14 mouse cellular contexts compared by ENCODE assay signal in the genomic region with DNA sequence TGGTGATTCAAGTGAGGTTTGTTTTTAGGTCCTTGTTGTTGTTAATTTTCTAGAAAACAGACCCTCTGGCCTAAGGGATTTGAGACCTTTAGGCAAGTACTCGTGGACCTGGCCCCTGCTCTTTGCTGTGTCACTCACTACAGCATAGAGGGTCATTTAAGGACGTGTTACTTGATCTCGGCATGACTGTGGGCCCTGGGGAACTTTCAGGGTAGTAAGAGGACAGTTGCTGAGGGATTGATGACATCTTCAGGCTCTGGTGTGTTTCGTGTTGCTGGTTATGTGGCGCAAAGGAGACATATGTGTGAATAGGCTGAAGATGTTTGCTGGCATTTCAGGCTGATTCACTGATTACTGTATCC. TPM values are rescaled to one million over a fixed set of nuclear protein-coding genes. Genes with fewer than 3 reads are reported as not detected.
A peak's percentile ranks its signal among the peaks of the same experiment; 100 is the strongest.
DNase-seq lines count a peak whose midpoint lies in the region; ATAC-seq and TF ChIP-seq lines count a peak whose summit lies in the region.
"Had no signal": no experiment of that assay in that cellular context is flagged by ENCODE, and none has a peak within 500 bp of the region (broad histone marks: within the 10 kb centered on the region; RNA-seq: fewer than 3 reads in every experiment).

No protein-coding gene starts in this region.

- H3K27me3 ChIP-seq in heart, embryonic 10.5 days (ENCODE audit: insufficient read depth, poor library complexity, severe bottlenecking) = no peaks in the 10 kb centered on the region
- H3K27me3 ChIP-seq in lung, embryonic 14.5 days (ENCODE audit: insufficient read depth, low read length) = no peaks in the 10 kb centered on the region
- no peaks in the 10 kb centered on the region for H3K27me3 ChIP-seq in stomach, embryonic 16.5 days (ENCODE audit: control insufficient read depth, insufficient read depth, low read length)
- H3K27me3 ChIP-seq: embryonic facial prominence, embryonic 13.5 days; megakaryocyte, embryonic 14.5 days had no signal

- no peak overlapping the region for H3K4me2 ChIP-seq in lung, embryonic 14.5 days
- H3K4me2 ChIP-seq in stomach, embryonic 16.5 days (ENCODE audit: low read depth, low read length) = no peak overlapping the region
- H3K4me2 ChIP-seq: embryonic facial prominence, embryonic 13.5 days had no signal

- H3K9ac ChIP-seq in lung, embryonic 14.5 days = no peak overlapping the region
- no peak overlapping the region for H3K9ac ChIP-seq in stomach, embryonic 16.5 days (ENCODE audit: low read length)
- H3K9ac ChIP-seq: embryonic facial prominence, embryonic 13.5 days had no signal

- no peak overlapping the region for H3K27ac ChIP-seq in heart, embryonic 10.5 days
- H3K27ac ChIP-seq in lung, embryonic 14.5 days (ENCODE audit: low read depth) = peak overlapping the region; percentile 46; the same call in 1 of the 2 replicates
- H3K27ac ChIP-seq in stomach, embryonic 16.5 days (ENCODE audit: low read length) = peak overlapping the region; percentile 40
- H3K27ac ChIP-seq: embryonic facial prominence, embryonic 13.5 days; forebrain, embryonic 10.5 days; hindbrain, embryonic 10.5 days had no signal

- no peak for TF ChIP-seq POLR2A in lung, adult 2 months (IDR thresholded peaks at IDR 0.05; ENCODE audit: borderline replicate concordance, extremely low read depth, low read depth, low read length)

- intact Hi-C loops in gastrocnemius, postnatal 14 days (cut with DNase I; ENCODE audit: low total_unique reads) = no loop called here
- intact Hi-C loops in left cerebral cortex, postnatal 10 days (cut with DNase I) = no loop called here

- 0 out of 2 replicates have a peak, but pooled peaks cover under 1% of the 10 kb centered on the region for H3K36me3 ChIP-seq in heart, embryonic 10.5 days
- H3K36me3 ChIP-seq in lung, embryonic 14.5 days (ENCODE audit: insufficient read depth) = no peaks in the 10 kb centered on the region
- H3K36me3 ChIP-seq in stomach, embryonic 16.5 days (ENCODE audit: control insufficient read depth, insufficient read depth, low read length) = no peaks in the 10 kb centered on the region

- no peak overlapping the region for H3K4me3 ChIP-seq in heart, embryonic 10.5 days
- H3K4me3 ChIP-seq in lung, embryonic 14.5 days (ENCODE audit: low read depth, low read length) = no peak overlapping the region
- no peak overlapping the region for H3K4me3 ChIP-seq in lung, adult 2 months (replicated peaks; ENCODE audit: extremely low read depth, low read depth, low read length)
- no peak overlapping the region for H3K4me3 ChIP-seq in stomach, embryonic 16.5 days (replicated peaks; ENCODE audit: low read length)
- H3K4me3 ChIP-seq: embryonic facial prominence, embryonic 13.5 days; forebrain, embryonic 10.5 days; hindbrain, embryonic 10.5 days had no signal

- H3K4me1 ChIP-seq in heart, embryonic 10.5 days = peaks cover 15% of the 10 kb centered on the region; the same call in 1 of the 2 replicates
- peaks cover 21% of the 10 kb centered on the region for H3K4me1 ChIP-seq in lung, embryonic 14.5 days (ENCODE audit: insufficient read depth)
- H3K4me1 ChIP-seq in lung, adult 2 months (ENCODE audit: control insufficient read depth, insufficient read depth, low read length) = peaks cover 6% of the 10 kb centered on the region; the same call in 1 of the 2 replicates
- peaks cover 29% of the 10 kb centered on the region for H3K4me1 ChIP-seq in stomach, embryonic 16.5 days (ENCODE audit: control insufficient read depth, insufficient read depth, low read length)

- DNase-seq in heart, postnatal 4 days = peak; percentile 12
- DNase-seq in heart, embryonic 10.5 days (ENCODE audit: low spot score) = no peak
- DNase-seq in lung, embryonic 14.5 days = no peak
- DNase-seq in lung, adult 2 months = no peak
- peak; percentile 44 for DNase-seq in gastrocnemius, postnatal 14 days
- no peak for DNase-seq in left cerebral cortex, postnatal 10 days (ENCODE audit: extremely low spot score in 1 of 2, low spot score in 2 of 2)
- DNase-seq: kidney, postnatal 25 days; thymus, adult 18-20 months had no signal

- H3K9me3 ChIP-seq in heart, embryonic 10.5 days = no peaks in the 10 kb centered on the region
- H3K9me3 ChIP-seq in lung, embryonic 14.5 days (ENCODE audit: low read depth, low read length) = no peaks in the 10 kb centered on the region
- H3K9me3 ChIP-seq in stomach, embryonic 16.5 days (replicated peaks; ENCODE audit: control insufficient read depth, low read length) = no peaks in the 10 kb centered on the region
- H3K9me3 ChIP-seq: embryonic facial prominence, embryonic 13.5 days; forebrain, embryonic 10.5 days; hindbrain, embryonic 10.5 days; megakaryocyte, embryonic 14.5 days had no signal

- peak; percentile 41 for ATAC-seq in lung, embryonic 14.5 days (ENCODE audit: insufficient read depth)
- ATAC-seq in stomach, embryonic 16.5 days (ENCODE audit: insufficient read depth, low FRiP score) = no peak
- ATAC-seq: inflammation-experienced regulatory T-cells, adult 6 months had no signal

- no peak for TF ChIP-seq CTCF in lung, embryonic 14.5 days (IDR thresholded peaks at IDR 0.05; ENCODE audit: low read depth)
- TF ChIP-seq CTCF in lung, adult 2 months (IDR thresholded peaks at IDR 0.05; ENCODE audit: insufficient read depth, low read length) = no peak

- WGBS in heart, embryonic 10.5 days = 32% methylated on average over 5 of the region's 5 CpGs
- 30% methylated on average over 5 of the region's 5 CpGs for WGBS in lung, embryonic 14.5 days
- WGBS in lung, adult 2 months = 51% methylated on average over 5 of the region's 5 CpGs
- 58% methylated on average over 5 of the region's 5 CpGs for WGBS in stomach, embryonic 16.5 days

RNA-seq across cellular contexts. Expression of gene Tnfrsf21, which starts 56.4 kb away (rescaled TPM):
- total RNA-seq in heart, postnatal 4 days (2021) = 10 to 100 TPM; 12.3 to 12.8 TPM
- polyA plus RNA-seq in heart, embryonic 10.5 days (2016; fragmentation: Nextera tagmentation; extraction: Ambion mirVana) = 12.7 and 15.0 TPM in 2 replicates
- polyA plus RNA-seq in lung, embryonic 14.5 days (2014; fragmentation: Nextera tagmentation; extraction: Ambion mirVana) = 39.6 and 41.1 TPM in 2 replicates
- 29.5 and 29.7 TPM in 2 replicates for polyA plus RNA-seq in lung, adult 2 months (2012; rRNA removed)
- 10 to 100 TPM; 37.7 to 39.0 TPM for total RNA-seq in gastrocnemius, postnatal 14 days (2021)
- polyA plus RNA-seq in stomach, embryonic 16.5 days (2015; fragmentation: Nextera tagmentation; extraction: Ambion mirVana) = 33.9 and 38.8 TPM in 2 replicates
- total RNA-seq in left cerebral cortex, postnatal 10 days (2021) = 10 to 100 TPM; 78.3 to 79.0 TPM

Comparison
In these comparisons a context has a peak if more than half of its experiments do, and no peak if none do; other contexts are left out.
1. DNase-seq: peak in heart, postnatal 4 days (single experiment) and gastrocnemius, postnatal 14 days (single experiment); none in heart, embryonic 10.5 days (single experiment), lung, embryonic 14.5 days (single experiment), lung, adult 2 months (single experiment) and left cerebral cortex, postnatal 10 days (0 of 2).